Mouse (Mus musculus) hematopoietic stem cell, adult 5-6 weeks (primary cell): ENCODE measurements at regions not wholly inside any gene's neighbourhood (a gene's known extent, or its start where the extent isn't known, plus 50 kb on each side); places are given as distances from the start of the nearest gene placed in this dataset.

Experiments used
- ATAC-seq, 2 experiments: fragments of 125-278 bp in 1 of 2; replicated peaks in 1 of 2; 2 replicates each; pipeline ENCODE4 v1.8.0; 2016 to 2017; ENCODE audit warnings: inconsistent platforms in 2 of 2, mild to moderate bottlenecking in 2 of 2, moderate number of reproducible peaks in 2 of 2, low read depth in 1 of 2, moderate TSS enrichment in 1 of 2; ENCODE audit not compliant: low FRiP score in 2 of 2, poor library complexity in 2 of 2, severe bottlenecking in 2 of 2, insufficient read depth in 1 of 2, low TSS enrichment in 1 of 2

DNA sequence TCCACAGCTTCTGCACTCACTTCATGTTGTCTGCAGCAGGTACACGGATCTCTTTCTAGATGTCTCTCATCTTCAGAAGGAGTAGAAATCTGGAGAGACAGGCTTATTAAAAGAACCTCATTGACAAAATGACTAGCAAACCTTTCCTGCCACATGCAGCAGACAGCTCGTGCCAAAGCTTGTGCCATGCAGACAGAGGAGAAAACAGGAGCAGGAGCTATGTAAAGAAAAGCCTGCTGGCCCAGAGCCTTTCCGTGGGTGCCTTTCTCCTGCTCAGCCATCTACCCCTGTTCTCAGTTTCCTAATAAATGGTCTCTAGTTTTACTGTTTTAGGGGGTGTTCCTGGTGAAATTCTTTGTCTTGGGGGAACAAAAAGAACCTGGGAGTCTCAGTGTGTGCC is 254.9 kb upstream of the Sox11 start:
- no peak for ATAC-seq

DNA sequence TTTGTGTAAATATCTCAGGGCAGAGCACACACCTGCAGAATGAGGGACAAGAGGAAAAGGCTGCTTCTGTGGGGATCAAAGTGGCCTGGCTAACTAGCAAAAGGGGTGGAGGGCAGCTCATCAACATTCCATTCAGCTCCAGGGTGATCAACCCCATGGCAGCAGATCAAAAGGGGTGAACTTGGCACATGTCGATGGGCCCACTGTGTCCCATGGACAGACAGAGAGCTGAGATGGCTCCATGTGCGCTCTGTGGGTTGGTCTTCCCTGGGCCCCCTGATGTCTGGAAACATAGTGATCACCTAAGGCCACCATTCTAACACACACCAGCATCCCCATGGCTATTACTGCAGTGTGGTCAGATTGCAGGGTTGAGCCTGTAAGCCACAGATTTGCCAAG is 253.2 kb upstream of the Sox11 start:
- no peak for ATAC-seq

DNA sequence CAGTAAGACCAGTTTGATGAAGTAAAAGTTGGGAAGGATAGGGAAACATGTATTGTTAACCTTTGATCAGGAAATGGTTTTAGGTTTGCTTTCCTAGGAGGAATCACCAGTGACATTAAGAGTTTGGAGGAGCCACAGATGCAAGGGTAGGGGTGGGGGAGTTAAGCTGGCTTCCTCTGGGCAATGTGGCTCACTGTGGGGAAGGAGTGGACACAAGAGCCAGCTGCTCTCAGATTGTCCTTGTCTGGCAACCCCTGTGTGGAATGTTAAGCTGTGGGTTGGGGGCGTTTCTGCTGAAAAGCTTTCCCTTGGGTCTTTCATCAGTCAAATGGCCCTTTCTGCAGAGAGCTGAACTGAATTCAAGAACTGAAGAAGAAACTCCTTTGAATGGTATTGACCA is 251.1 kb upstream of the Sox11 start:
- no peak for ATAC-seq

DNA sequence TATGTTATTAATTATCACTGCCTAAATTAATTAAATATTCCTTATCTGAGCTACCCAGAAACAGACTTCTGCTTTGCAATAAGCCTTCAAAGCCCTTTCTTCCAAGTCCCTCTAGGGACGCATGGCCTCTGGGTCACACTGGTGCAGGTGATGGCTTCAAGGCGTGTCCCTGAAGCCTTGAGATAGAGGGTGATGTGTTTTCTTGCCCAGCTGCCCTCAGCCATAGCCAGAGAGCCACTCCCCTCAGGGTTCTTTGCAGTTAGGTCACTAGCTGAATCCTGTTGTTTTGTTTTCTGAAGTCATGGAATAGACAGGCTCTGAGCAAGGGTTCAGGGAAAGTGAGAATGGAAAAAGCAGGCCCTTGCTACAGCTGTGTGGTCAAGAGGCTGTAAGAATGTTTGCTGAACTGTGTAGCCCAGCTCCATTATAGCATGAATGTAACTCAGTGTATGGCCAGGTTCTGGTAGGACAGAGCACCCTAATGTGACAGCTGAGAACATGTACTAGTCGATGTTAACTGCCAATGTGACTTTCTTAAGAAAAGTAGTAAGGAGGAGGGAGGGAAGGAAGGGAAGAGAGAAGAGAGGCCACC is 233.8 kb upstream of the Sox11 start:
- no peak for ATAC-seq

DNA sequence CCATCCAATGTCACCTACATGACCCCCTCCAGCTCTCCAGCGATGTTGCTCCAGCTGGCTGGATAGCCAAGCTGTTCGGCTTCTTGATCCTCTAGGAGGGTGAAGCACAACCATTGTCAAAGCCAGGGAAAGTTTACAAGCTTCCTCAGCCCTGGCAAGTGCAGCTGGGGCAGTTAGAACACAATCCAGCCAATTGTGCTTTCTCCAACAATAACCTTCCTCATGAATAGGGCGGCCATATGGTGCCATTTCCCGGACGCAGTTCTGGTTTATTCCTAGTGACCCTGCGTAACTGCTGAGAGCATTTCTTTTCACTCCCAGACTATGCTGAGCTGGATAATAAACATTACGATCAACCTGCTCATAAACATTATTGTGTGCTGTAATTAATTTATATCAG is 233.3 kb upstream of the Sox11 start:
- ATAC-seq = no peak

DNA sequence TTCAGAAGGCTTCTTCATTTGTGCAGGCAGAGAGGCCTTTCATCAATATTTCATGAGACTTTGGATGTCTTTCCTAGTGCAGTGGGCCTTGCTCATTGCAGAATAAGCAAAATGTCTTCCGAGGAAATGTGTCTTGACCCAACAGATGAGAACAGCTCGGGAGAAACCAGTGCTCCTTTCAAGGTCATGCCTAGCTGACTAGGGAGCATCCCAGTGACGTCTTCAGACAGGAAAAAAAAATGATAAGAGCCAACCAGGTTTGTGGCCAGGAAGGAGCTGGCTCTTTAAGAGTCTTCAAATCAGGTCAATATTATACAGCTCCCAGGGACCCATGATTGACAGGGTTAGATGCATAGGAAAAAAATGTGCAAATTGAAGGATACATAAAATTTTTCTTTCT is 224.9 kb upstream of the Sox11 start:
- ATAC-seq = no peak

DNA sequence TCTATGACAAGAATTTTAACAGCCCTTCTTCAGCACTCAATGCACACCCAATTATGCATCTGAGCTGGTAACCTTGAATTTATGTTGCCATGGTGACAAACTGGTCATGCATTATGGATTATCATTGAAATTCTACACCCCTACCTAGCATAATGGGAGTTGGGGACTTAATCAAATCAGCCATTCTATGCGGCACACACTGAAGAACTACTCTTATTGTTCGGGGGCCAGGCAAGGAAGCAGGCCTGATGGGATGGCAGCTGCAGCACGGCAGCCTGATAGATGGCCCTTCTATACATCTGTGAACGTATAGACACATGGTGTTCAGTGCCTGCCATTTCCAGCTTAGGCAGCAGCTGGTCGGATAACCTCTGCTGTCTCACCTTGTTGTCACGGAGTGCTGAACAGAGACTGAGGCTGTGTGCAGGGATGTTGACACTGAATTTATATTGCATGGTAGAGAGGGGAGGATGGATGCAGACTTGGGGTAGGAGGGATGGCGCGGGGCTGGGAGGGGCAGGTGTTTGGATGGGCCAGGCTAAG is 223.7 kb upstream of the Sox11 start:
- ATAC-seq = no peak

DNA sequence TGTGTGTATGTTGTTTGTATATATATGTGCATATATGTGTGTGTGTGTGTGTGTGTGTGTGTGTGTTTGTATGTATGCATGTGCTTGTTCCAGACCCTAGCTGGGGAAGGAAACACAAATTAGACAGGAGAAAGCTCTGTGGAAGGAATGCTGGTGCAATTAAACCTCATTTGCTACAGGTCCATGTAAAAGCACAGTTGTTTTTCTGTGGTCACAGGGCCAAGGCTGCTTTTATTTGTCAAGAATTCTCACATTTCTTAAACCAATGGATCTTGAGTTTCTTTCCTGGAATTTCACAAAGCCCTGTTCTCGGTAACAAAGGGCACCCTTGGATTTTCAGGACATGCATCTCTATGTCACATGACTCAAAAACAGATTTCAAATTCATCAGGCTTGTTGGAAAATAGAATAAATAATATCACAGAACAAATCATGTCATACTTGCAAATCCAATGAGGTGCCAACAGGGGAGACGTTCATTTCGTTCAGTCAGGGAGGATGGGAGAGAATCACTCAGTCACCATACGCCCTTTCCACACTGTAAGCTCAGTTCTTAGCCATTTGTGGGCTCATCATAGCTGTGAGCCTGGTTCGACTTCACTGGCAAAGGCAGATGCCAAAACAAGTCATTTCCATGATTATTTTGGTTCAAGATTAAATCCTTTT is 222.4 kb upstream of the Sox11 start:
- no peak for ATAC-seq

DNA sequence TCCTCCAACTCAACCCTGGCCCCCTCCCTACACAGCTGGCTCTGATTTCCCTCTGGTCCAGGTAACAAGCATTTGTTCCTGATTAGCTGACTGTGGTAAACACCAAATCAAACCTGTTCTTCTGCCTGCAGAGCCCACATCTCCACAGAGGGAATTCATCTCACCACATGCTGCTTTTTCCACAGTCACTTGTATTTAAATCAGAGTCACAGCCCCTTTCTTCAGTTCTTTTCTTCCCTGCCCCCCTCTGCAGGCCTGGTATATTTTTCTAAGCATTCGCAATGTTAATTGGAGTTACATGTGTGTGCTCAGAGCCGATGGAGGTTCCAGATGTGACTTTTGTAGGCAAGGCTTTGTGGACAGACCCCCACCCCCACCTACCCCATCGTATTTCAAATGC is 221.5 kb upstream of the Sox11 start:
- no peak for ATAC-seq

DNA sequence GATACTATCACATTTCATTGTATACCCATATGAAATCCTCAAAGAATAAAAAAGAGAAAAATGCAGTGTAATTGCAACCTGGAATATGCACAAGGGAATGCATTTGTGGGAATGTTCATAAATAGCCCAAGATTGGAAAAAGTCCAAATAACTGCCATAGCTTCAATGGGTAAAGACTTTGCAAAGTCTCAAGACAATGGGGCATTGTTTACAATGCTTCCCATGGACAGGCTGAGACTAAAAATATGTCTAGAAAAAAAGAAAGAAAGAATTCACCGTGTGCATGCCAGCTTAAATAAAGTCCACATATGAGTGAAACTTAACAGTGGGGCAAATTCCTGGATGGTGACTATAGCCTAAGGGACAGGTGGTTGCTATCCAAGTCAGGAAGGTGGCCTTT is 210.4 kb upstream of the Sox11 start:
- no peak for ATAC-seq

DNA sequence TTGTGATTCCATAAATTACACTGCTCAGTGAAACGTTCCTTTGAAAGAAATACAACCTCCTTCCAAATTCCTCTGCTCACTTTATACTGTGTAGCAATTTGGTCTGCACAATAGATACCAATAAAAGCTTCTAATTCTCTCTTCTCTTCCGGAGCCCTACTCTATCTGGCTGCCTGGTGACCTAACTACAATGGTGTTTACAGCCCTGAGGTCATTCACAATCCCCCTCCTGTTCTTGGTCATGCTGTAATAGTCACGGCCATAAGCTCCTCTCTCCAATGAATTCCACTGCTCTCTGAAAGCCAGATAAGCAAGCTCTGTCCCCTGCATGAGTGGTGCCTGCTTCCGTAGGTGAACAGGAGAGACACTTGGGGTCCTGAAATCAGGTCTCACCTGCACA is 195.8 kb upstream of the Sox11 start:
- ATAC-seq = no peak

DNA sequence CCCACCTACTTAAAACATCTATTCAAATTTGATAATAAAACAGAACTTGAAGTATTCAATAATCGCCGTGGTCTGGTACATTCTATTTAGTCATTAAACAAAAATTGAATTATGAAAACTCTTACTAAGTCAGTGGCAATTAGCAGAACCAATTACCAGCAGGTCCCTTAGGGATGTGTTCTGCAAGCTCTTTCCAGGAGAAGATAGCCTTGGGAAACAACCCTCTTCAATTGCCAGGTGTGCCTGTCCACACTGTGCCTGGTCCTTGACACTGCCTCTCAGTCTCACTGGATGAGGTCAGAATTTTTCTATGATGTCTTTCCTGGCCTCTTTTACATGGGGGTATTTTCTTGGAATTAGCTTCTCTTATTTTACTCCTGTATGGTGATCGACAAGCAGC is 195.1 kb upstream of the Sox11 start:
- no peak for ATAC-seq

DNA sequence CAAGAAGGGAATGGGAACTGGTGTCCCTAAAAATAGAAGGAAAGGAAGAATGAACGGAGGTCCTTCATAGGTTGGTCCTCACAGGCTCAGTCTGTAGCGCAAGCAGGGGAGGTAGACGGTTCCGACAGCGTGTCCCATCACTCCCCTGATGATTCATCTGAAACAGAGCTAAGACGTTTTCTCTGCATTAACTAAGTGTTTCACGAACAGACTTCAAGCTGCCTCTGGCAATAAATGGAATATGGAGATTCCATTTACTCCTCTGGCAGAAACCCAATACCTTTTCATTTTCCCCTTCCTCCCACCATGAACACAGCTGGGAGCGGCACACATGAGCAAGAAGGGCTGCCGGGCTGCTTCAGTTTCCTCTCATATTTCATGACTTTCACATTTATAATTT is 194.6 kb upstream of the Sox11 start:
- ATAC-seq = no peak

DNA sequence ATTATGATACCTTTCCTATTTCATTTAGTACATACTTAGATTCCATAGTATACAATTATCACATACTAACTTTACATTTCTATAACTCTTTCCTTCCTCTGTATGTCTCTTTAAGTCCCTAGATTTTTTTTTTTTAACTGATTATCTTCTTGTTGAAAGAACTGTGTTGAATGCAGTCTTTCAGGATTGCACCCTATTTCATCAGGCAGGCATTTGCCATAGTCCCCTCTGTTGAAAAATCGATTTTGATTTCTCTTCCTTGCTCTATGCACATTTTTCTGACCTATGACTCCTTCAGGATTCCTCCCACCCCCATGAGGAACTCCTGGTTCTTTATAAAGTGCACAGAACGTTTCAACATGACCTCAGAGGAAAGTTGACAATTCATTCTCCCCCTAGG is 183.2 kb upstream of the Sox11 start:
- no peak for ATAC-seq

DNA sequence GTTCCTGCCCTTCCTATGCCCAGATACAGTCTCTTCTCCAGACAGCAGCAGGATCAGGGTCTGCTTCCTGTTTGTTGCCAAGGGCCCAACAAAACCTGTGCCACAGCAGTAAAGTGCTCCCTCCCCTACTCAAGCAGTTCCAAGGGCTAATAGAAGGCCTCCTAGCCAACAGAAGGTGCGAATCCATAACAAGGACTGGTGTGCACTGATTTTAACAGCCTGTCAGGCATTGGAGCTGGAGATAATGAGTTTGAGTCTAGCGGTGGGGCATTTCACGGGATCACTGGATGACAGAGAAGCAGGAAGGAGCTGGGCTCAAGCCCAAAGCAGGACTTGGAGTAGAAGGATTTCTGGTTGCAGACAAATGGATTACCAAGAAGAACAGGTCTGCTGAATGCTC is 170.9 kb upstream of the Sox11 start:
- ATAC-seq = no peak

DNA sequence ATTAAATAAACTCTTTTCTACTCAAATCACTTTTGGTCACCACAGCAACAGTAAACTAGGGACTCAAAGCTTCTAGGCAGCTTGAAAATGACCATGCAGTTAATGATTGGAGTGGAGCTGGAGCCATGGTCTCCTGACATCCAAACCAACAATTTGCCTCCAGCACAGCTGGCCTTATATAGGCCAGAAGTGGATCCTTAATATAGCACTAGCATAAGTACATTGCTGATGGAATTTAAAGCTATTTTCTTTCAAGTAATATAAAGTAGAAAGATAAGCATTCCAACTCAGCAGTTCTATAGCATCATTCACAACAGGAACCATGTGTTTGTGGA is 165.8 kb upstream of the Sox11 start:
- ATAC-seq = no peak

DNA sequence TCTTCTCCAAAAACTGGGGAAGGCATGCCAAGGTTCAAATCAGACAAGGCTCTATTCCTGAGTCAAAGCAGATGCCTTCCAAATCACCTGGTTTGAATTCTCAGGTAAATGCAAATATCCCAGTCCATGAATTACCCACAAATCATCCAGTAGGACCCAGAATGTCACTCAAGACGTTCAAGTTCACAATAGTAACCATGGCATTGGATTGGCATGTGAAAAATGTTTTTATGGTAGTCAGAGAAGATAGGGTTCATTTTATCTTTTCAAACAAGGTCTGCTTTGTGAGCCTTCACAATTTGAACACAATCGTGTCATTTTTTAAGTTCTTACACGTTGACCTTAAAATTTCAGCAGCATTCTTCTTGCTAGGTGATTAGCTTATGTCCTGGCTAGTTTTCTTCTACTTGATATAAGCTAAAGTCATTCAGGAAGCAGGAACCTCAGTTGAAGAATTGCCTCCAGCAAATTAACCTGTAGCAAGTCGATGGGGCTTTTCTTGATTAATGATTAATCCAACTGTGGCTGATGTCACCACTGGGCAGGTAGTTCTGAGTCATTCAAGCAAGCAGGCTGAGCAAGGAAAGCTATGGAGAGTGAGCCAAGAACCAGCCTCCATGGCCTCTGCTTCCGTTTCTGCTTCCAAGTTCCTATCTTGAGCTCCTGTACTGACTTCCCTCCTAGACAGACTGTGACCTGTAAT is 165.3 kb upstream of the Sox11 start:
- ATAC-seq = no peak; a peak in 1 of 4 replicates

DNA sequence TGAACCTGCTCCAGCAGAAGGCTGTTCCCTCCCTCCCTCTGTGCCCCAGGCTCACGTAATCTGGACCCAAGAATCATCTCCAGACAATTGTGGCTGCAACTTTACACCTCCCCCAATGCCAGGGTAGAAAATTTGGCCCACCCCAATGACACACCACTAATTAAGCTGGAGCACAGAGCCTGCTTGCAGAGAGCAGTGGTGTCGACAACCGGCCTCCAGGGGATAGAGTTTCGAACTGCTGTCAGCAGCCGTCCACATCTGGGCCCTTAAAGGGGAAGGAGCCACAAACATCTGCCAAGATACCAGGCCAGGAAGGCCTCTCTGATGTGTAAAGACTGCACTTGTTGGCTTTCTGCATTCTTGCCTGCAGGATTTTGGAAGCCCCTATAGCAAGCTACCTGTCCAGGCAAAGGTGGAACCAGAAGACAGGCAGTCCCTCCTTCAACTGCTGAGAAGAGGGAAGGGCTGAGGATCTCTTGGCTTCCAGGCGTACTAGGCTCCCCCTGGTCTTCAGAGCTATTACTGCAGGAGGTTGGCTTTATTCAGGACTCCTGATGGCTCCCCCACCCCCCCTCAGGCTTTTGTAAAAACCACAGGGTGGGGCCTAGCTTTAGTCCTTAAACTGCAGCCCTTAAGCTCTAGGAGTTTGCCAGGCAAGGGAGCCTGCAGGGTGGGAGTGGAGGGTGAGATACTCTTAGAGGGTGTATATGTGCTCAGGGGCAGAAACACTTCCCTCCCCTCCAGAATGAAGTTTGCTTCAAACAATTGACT is 160.5 kb upstream of the Sox11 start:
- ATAC-seq = no peak
